Mouse (Mus musculus): ENCODE results near the gene Slc22a26.
"Not testable (repeated sequence)": the region's sequence is repeated elsewhere in the genome, so short reads cannot be mapped to it uniquely, and the experiment has no call there.

Gene Slc22a26

DNA sequence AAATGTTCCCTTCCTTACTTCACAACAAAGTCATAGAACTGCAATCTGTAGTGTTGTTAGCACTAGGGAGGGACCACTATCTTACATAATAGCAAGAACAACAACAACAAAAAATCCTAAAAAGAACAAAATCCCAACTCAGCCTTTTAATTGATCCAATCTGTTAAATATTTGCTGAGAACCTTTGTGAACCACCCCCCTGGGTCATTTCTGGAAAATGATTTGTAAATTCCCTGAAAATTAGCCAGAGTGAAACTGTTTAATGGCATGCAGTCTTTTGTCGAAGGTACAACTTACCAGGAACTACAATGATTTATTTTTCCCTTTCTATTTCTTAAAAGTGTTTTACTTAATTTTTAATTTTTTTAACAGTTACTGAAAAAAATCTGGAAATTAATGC, at the start of gene Slc22a26:
Slc22a26 (minus strand) TSS at position 97 of the 400 bp plus-strand sequence.
- DNase-seq (ENCODE audit: low spot score in 2 of 2) = no peak

DNA sequence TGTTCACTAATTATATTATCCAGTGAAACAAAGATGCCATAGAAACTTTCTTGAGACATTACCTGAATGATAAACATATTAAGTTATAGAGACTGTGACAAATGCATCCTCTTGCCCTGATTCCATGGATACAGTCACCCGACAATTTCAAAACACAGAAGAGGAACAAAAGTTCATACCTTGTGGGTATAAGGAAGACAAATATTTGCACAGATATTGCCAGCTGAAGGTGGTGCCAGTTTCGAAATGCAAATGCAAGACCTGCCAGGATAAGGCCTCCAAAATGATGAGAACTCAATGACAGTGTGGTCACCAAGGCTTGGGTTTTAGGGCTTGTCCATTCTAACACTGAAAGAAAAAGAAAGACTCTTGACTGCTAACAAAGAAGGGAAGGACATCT, 27.4 kb upstream of the Slc22a26 start:
- no peak for DNase-seq (ENCODE audit: low spot score in 2 of 2)

GRCm38 (mm10) chr19:7790571-7790970, 11.9 kb downstream of the Slc22a26 start:
- DNase-seq (ENCODE audit: low spot score in 2 of 2) = no peak

GRCm38 (mm10) chr19:7775306-7775705, 27.2 kb downstream of the Slc22a26 start:
- no peak for DNase-seq (ENCODE audit: low spot score in 2 of 2)

DNA sequence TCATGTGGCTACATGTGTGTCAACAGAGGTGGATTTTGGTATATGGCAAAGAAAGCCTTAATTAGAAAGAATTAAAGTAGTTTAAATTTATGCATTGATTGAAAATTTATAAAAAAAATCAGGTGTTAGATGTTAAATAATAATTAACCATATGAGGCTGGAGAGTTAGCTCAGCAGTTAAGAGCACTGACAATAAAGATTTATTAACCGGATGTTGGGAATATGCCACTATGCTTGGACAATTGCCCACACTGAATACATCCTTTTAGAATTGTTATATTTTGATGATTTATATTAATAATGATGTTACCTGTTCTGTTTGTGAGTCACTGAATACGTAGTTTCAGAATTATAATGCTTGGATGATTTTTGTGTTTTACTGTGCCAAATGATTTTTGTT, 36.3 kb downstream of the Slc22a26 start:
- no peak for DNase-seq (ENCODE audit: low spot score in 2 of 2)

GRCm38 (mm10) chr19:7765599-7765998, 36.9 kb downstream of the Slc22a26 start:
- DNase-seq (ENCODE audit: low spot score in 2 of 2) = no peak

DNA sequence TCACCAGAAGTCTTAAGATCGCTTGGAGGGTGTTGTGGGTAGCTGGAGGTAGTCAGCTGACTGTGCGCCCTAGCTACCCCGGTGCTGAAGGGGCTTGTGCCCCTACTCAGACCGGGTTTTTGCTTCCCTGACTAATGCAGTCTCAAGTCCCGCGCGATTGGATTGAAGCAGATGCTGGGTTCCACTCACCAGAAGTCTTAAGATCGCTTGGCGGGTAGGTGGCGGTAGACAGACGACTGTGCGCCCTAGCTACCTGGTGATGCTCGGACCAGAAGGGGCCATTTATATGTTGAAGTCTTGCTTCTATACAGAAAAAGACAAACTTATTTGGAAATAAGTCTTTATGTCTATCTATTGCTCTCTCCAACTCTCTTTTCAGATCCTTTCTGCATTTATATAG, 49.1 kb downstream of the Slc22a26 start:
- not testable (repeated sequence) for DNase-seq (ENCODE audit: low spot score in 2 of 2)

Measured in right cerebral cortex, postnatal 10 days (tissue).